Mouse (Mus musculus) ES-Bruce4 (cell line): ENCODE data around the gene Tspan13.

Source experiments
- CTCF ChIP-seq: IDR thresholded peaks from one replicate; pipeline ENCODE4 v1.8.1; 2011; ENCODE audit warnings: low read depth, low read length
- EP300 ChIP-seq: IDR thresholded peaks from 2 replicates; pipeline ENCODE4 v1.6.1; 2011; ENCODE audit warnings: low read depth, low read length; ENCODE audit not compliant: insufficient read depth

GRCm38 (mm10) chr12:36030660-36031363, 11.5 kb downstream of the Tspan13 start:
- TF ChIP-seq EP300, result no peak
- TF ChIP-seq CTCF, result no peak
